8 mouse cellular contexts compared by ENCODE assay signal in genomic region chr12:45073331-45074041, GRCm38 (mm10). TPM values are rescaled to one million over a fixed set of nuclear protein-coding genes. Genes with fewer than 3 reads are reported as not detected.
A peak's percentile ranks its signal among the peaks of the same experiment; 100 is the strongest.
DNase-seq lines count a peak whose midpoint lies in the region; ATAC-seq and TF ChIP-seq lines count a peak whose summit lies in the region.

No protein-coding gene starts in this region.

- no peaks in the 10 kb centered on the region for H3K9me3 ChIP-seq in liver, embryonic 12.5 days (replicated peaks)
- H3K9me3 ChIP-seq in stomach, postnatal 0 days (ENCODE audit: control insufficient read depth, low read length) = no peaks in the 10 kb centered on the region

- peak overlapping the region; percentile 56 for H3K4me3 ChIP-seq in liver, embryonic 12.5 days
- peak overlapping the region; percentile 72 for H3K4me3 ChIP-seq in stomach, postnatal 0 days (ENCODE audit: low read depth, low read length)

- no peak for TF ChIP-seq EP300 in stomach, postnatal 0 days (optimal IDR thresholded peaks at IDR 0.05)

- 2% methylated on average over 27 of the region's 28 CpGs for WGBS in liver, embryonic 12.5 days (ENCODE audit: insufficient replicate concordance)
- WGBS in stomach, postnatal 0 days = 2% methylated on average over 28 of the region's 28 CpGs

- H3K27me3 ChIP-seq in liver, embryonic 12.5 days (replicated peaks) = peaks cover 46% of the 10 kb centered on the region
- no peaks in the 10 kb centered on the region for H3K27me3 ChIP-seq in stomach, postnatal 0 days (ENCODE audit: control insufficient read depth, insufficient read depth, low read length)

- H3K36me3 ChIP-seq in liver, embryonic 12.5 days = no peaks in the 10 kb centered on the region
- no peaks in the 10 kb centered on the region for H3K36me3 ChIP-seq in stomach, postnatal 0 days (ENCODE audit: control insufficient read depth, insufficient read depth, low read length)

- ATAC-seq in liver, embryonic 12.5 days = no peak; the same call in 1 of the 2 replicates
- no peak; the same call in 1 of the 2 replicates for ATAC-seq in stomach, postnatal 0 days (ENCODE audit: low FRiP score, low TSS enrichment)

- peak overlapping the region; percentile 55 for H3K9ac ChIP-seq in liver, embryonic 12.5 days
- H3K9ac ChIP-seq in stomach, postnatal 0 days (ENCODE audit: low read length) = peak overlapping the region; percentile 79

- TF ChIP-seq POLR2A in brain, embryonic 14.5 days (IDR thresholded peaks at IDR 0.05; ENCODE audit: borderline replicate concordance, extremely low read depth, insufficient read depth, insufficient read length, poor library complexity, severe bottlenecking) = no peak

- no peak for TF ChIP-seq CTCF in brain, embryonic 14.5 days (IDR thresholded peaks at IDR 0.05; ENCODE audit: borderline replicate concordance, extremely low read depth, insufficient read depth, insufficient read length)
- no peak for TF ChIP-seq CTCF in stomach, postnatal 0 days (IDR thresholded peaks at IDR 0.05; ENCODE audit: low read depth)

- H3K4me1 ChIP-seq in liver, embryonic 12.5 days = no peaks in the 10 kb centered on the region
- peaks cover 4% of the 10 kb centered on the region; the same call in 1 of the 2 replicates for H3K4me1 ChIP-seq in stomach, postnatal 0 days (replicated peaks; ENCODE audit: control insufficient read depth, insufficient read depth)

- H3K27ac ChIP-seq in liver, embryonic 12.5 days = peak overlapping the region; percentile 45; the same call in 1 of the 2 replicates
- peak overlapping the region; percentile 91 for H3K27ac ChIP-seq in stomach, postnatal 0 days (replicated peaks)

- peak; percentile 32 for DNase-seq in layer of hippocampus, adult 11-12 months (ENCODE audit: low spot score)
- DNase-seq in layer of hippocampus, postnatal 10 days (ENCODE audit: low spot score in 2 of 2) = no peak
- peak; percentile 62 for DNase-seq in brain, embryonic 14.5 days (ENCODE audit: low read depth)
- DNase-seq in forelimb bud, embryonic 11.5 days (ENCODE audit: low read depth, low spot score) = peak; percentile 32
- DNase-seq in stomach, postnatal 0 days (ENCODE audit: low spot score) = no peak
- DNase-seq in urinary bladder, postnatal 10 days (ENCODE audit: low spot score) = no peak
- DNase-seq in right cerebral cortex, postnatal 36 days (ENCODE audit: low spot score in 2 of 2) = no peak

- peak overlapping the region; percentile 65 for H3K4me2 ChIP-seq in liver, embryonic 12.5 days
- H3K4me2 ChIP-seq in stomach, postnatal 0 days (replicated peaks; ENCODE audit: low read depth) = peak overlapping the region; percentile 100

RNA-seq across cellular contexts. Expression of gene Stxbp6, which starts 1.0 kb away (rescaled TPM):
- 10 to 100 TPM; 32.1 to 38.9 TPM for total RNA-seq in layer of hippocampus, postnatal 10 days (2021)
- polyA plus RNA-seq in brain, embryonic 14.5 days (2012; rRNA removed) = 8.3 and 11.0 TPM in 2 replicates
- 5.5 and 6.7 TPM in 2 replicates for polyA plus RNA-seq in liver, embryonic 12.5 days (2016; fragmentation: Nextera tagmentation; extraction: Ambion mirVana)
- polyA plus RNA-seq in stomach, postnatal 0 days (2015; fragmentation: Nextera tagmentation; extraction: Ambion mirVana) = 9.3 and 9.4 TPM in 2 replicates

Comparison
In these comparisons a context has a peak if more than half of its experiments do, and no peak if none do; other contexts are left out.
1. DNase-seq: peak in layer of hippocampus, adult 11-12 months (single experiment), brain, embryonic 14.5 days (single experiment) and forelimb bud, embryonic 11.5 days (single experiment); none in layer of hippocampus, postnatal 10 days (0 of 2), stomach, postnatal 0 days (single experiment), urinary bladder, postnatal 10 days (single experiment) and right cerebral cortex, postnatal 36 days (0 of 2).